Mouse (Mus musculus) heart, embryonic 10.5 days (tissue): ENCODE measurements around the gene Gm10518. TPM values are rescaled to one million over a fixed set of nuclear protein-coding genes. Genes with fewer than 3 reads are reported as not detected.

Experiments
- DNase-seq: peaks from one replicate; pipeline ENCODE4 v3.0.0-alpha.2; 2017; ENCODE audit warnings: low spot score
- H3K27ac ChIP-seq: fragments of 300-500 bp; sonication (generic); 2 replicates; pipeline ENCODE4 v1.5.1; 2016; ENCODE audit warnings: mild to moderate bottlenecking
- H3K27me3 ChIP-seq: fragments of 300-500 bp; sonication (generic); 2 replicates; pipeline ENCODE4 v1.6.1; 2016; ENCODE audit warnings: mild to moderate bottlenecking; ENCODE audit not compliant: poor library complexity, insufficient read depth, severe bottlenecking
- H3K36me3 ChIP-seq: fragments of 300-500 bp; sonication (generic); 2 replicates; pipeline ENCODE4 v1.6.1; 2016; ENCODE audit warnings: mild to moderate bottlenecking, moderate library complexity
- H3K4me1 ChIP-seq: fragments of 300-500 bp; sonication (generic); 2 replicates; pipeline ENCODE4 v1.6.1; 2016; ENCODE audit warnings: mild to moderate bottlenecking
- H3K4me3 ChIP-seq: fragments of 300-500 bp; sonication (generic); 2 replicates; pipeline ENCODE4 v1.5.1; 2016; ENCODE audit warnings: mild to moderate bottlenecking, moderate library complexity
- H3K9me3 ChIP-seq: fragments of 300-500 bp; sonication (generic); 2 replicates; pipeline ENCODE4 v1.6.1; 2016; ENCODE audit warnings: mild to moderate bottlenecking, moderate library complexity
- WGBS: fragments of 180-500 bp; shearing (Covaris S2); methylation state at CpG from one replicate; pipeline ENCODE4 v1.1.7; 2016; 5-methylcytosine and 5-hydroxymethylcytosine counted together
- polyA plus RNA-seq: library from polyadenylated mRNA; unstranded; fragments of >200 nt; fragmentation: Nextera tagmentation; extraction: Ambion mirVana; gene quantifications from 2 replicates; pipeline ENCODE4 v1.2.1, GENCODE M21; 2016

Gene Gm10518
- 0.18 and 0.25 TPM in 2 replicates for polyA plus RNA-seq

GRCm38 (mm10) chr1:179802610-179803512 is at the start of gene Gm10518:
TSS of gene Gm10518 (plus strand) at chr1:179803376.
- peaks cover 11% of the 10 kb centered on the region for H3K4me1 ChIP-seq
- H3K9me3 ChIP-seq = no peaks in the 10 kb centered on the region
- H3K4me3 ChIP-seq = peak within 1 kb of the TSS; percentile 96
- WGBS = under 1% methylated on average over 94 of the region's 94 CpGs
- H3K36me3 ChIP-seq = peaks cover 15% of the 10 kb centered on the region
- H3K27ac ChIP-seq = peak within 1 kb of the TSS; percentile 97
- no peaks in the 10 kb centered on the region for H3K27me3 ChIP-seq
- peak; percentile 83 for DNase-seq

GRCm38 (mm10) chr1:179756477-179756876 is 46.7 kb upstream of the Gm10518 start:
- H3K27ac ChIP-seq = no peak overlapping the region
- DNase-seq = peak; percentile 19
- H3K36me3 ChIP-seq = peaks cover 89% of the 10 kb centered on the region
- no peaks in the 10 kb centered on the region for H3K4me1 ChIP-seq
- no peaks in the 10 kb centered on the region for H3K9me3 ChIP-seq
- no peak overlapping the region for H3K4me3 ChIP-seq
- no peaks in the 10 kb centered on the region for H3K27me3 ChIP-seq

DNA sequence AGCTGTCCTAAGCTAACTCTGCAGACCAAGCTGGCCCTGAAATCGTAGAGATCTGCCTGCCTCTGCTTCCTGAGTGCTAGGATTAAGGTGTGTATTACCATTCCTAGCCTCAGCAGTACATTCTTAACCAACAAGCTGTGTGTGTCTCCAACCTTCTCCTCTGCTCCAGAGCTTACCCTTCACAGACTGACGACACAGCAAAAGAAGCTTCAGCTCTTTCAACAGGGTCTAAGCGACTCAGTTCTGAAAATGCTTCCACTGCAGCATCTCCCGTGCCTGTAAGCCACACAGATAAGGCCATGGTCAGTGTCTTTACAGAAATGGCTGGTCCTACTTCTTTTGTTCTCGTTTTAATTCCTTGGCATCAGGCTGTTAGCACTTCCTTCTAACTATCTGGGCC is 43.1 kb upstream of the Gm10518 start:
- no peaks in the 10 kb centered on the region for H3K4me1 ChIP-seq
- DNase-seq = peak; percentile 53
- H3K27ac ChIP-seq = no peak overlapping the region
- H3K27me3 ChIP-seq = no peaks in the 10 kb centered on the region
- H3K9me3 ChIP-seq = no peaks in the 10 kb centered on the region
- peaks cover 94% of the 10 kb centered on the region for H3K36me3 ChIP-seq
- WGBS = 87% methylated on average over 5 of the region's 5 CpGs
- no peak overlapping the region for H3K4me3 ChIP-seq

DNA sequence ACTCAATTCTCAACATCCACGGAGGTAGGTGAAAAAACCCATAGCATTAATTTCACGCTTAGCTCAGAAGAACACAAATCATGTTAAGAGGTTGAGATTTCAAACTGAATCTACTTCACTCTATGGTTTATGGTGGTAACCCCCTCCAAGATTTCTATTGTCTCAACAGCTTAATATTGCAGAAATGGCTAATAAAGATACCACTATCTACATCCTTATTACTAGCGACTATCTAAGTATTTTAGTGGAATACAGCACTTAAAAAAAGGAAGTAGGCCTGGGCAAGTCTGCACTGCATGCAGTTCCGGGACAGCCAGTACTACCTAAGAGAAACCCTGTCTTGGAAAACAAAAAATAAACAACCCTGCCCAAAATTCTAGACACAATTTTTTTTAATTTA is 42.6 kb upstream of the Gm10518 start:
- H3K9me3 ChIP-seq = no peaks in the 10 kb centered on the region
- peaks cover 95% of the 10 kb centered on the region for H3K36me3 ChIP-seq
- no peak overlapping the region for H3K27ac ChIP-seq
- no peak overlapping the region for H3K4me3 ChIP-seq
- WGBS = 92% methylated on average over 4 of the region's 4 CpGs
- no peaks in the 10 kb centered on the region for H3K27me3 ChIP-seq
- H3K4me1 ChIP-seq = no peaks in the 10 kb centered on the region
- DNase-seq = no peak

GRCm38 (mm10) chr1:179776831-179777230 is 26.3 kb upstream of the Gm10518 start:
- H3K4me1 ChIP-seq = no peaks in the 10 kb centered on the region
- no peak overlapping the region for H3K27ac ChIP-seq
- H3K36me3 ChIP-seq = peaks cover 97% of the 10 kb centered on the region
- no peak overlapping the region for H3K4me3 ChIP-seq
- DNase-seq = no peak
- H3K27me3 ChIP-seq = no peaks in the 10 kb centered on the region
- H3K9me3 ChIP-seq = no peaks in the 10 kb centered on the region
- 95% methylated on average over 8 of the region's 8 CpGs for WGBS

DNA sequence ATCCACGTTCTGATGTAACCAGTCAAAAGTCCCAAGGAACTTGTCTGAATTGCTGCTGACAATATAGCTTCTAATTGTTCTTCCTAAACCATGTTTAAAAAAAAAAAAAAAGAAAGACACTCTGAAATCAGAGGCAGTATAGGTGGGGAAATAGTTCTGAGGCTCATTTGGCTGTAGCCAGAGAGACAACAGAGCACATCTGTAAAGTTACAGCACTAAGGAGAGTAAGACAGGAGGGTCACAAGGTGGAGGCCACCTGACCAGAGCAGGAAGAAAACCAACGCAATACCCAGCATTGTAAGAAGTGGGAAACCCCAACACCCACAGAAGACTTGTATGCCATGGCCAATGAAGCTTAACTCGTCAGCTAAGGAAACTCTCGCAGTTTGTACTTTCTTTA is 19.1 kb upstream of the Gm10518 start:
- WGBS = 91% methylated on average over 4 of the region's 4 CpGs
- Histone ChIP-seq H3K4me1 (no peaks in the 10 kb centered on the region), H3K27me3 (no peaks in the 10 kb centered on the region), H3K27ac (no peak overlapping the region), H3K36me3 (peaks cover 89% of the 10 kb centered on the region), H3K9me3 (no peaks in the 10 kb centered on the region), H3K4me3 (no peak overlapping the region)
- DNase-seq = no peak

GRCm38 (mm10) chr1:179785502-179785901 is 17.7 kb upstream of the Gm10518 start:
- H3K27ac ChIP-seq = no peak overlapping the region
- no peaks in the 10 kb centered on the region for H3K9me3 ChIP-seq
- no peaks in the 10 kb centered on the region for H3K27me3 ChIP-seq
- no peak overlapping the region for H3K4me3 ChIP-seq
- no peaks in the 10 kb centered on the region for H3K4me1 ChIP-seq
- DNase-seq = no peak
- 88% methylated on average over 5 of the region's 5 CpGs for WGBS
- peaks cover 89% of the 10 kb centered on the region for H3K36me3 ChIP-seq

- no peak overlapping the region for H3K4me3 ChIP-seq
- DNase-seq = no peak
- peaks cover 90% of the 10 kb centered on the region for H3K36me3 ChIP-seq
- H3K9me3 ChIP-seq = no peaks in the 10 kb centered on the region
- no peaks in the 10 kb centered on the region for H3K27me3 ChIP-seq
- H3K27ac ChIP-seq = no peak overlapping the region
- 82% methylated on average over 4 of the region's 4 CpGs for WGBS
- H3K4me1 ChIP-seq = no peaks in the 10 kb centered on the region
Observed at GRCm38 (mm10) chr1:179787281-179787680, 15.9 kb upstream of the Gm10518 start.

- no peak overlapping the region for H3K4me3 ChIP-seq
- H3K36me3 ChIP-seq = peaks cover 53% of the 10 kb centered on the region
- H3K4me1 ChIP-seq = peaks cover 11% of the 10 kb centered on the region
- no peaks in the 10 kb centered on the region for H3K27me3 ChIP-seq
- H3K9me3 ChIP-seq = no peaks in the 10 kb centered on the region
- no peak overlapping the region for H3K27ac ChIP-seq
- DNase-seq = no peak
Observed at GRCm38 (mm10) chr1:179798794-179799193, 4.4 kb upstream of the Gm10518 start.

DNA sequence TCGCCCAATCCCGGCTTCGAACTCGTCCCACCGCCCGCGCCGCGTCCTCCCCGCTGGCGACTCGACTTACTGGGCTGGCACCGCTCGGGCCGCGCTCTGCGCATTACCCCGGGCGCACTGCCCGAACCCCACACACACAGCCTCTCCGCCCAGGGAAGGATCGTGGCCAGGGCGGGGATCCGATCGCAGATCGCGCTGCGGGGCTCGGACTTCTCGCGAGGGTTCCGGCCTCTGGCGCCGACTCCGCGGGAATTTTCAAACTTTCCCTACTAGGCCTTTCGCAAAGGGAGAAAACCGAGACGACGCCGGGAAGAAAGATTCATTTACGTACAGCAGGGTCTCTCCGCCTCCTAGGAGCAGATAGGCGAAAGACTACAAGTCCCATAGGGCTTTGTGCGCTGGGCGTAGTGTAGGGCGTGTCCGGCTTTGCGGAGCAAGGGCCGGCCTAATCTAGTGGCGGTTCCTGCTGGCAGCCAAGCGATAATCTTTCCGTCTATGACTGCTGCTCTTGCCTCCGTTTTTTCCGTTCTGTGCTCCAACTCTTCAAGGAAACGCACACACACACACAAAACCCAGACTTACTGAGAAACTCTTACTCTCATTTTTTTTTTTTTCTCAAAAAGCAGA is 450 bp downstream of the Gm10518 start, which contains the start of gene Ahctf1:
Gene Ahctf1 (minus strand): TSS at position 168 of the 627 bp plus-strand sequence.
- peak; percentile 99 for DNase-seq
- WGBS = under 1% methylated on average over 56 of the region's 56 CpGs
- Histone ChIP-seq H3K4me3 (peak within 1 kb of the TSS; percentile 96), H3K27me3 (no peaks in the 10 kb centered on the region), H3K36me3 (peaks cover 7% of the 10 kb centered on the region), H3K4me1 (peaks cover 14% of the 10 kb centered on the region), H3K27ac (peak within 1 kb of the TSS; percentile 97), H3K9me3 (no peaks in the 10 kb centered on the region)

GRCm38 (mm10) chr1:179804140-179804881 is 1.1 kb downstream of the Gm10518 start:
- Histone ChIP-seq H3K4me3 (peak overlapping the region; percentile 96), H3K36me3 (0 out of 2 replicates have a peak, but pooled peaks cover 3% of the 10 kb centered on the region), H3K27me3 (no peaks in the 10 kb centered on the region), H3K9me3 (no peaks in the 10 kb centered on the region), H3K27ac (peak overlapping the region; percentile 97), H3K4me1 (peaks cover 14% of the 10 kb centered on the region)
- WGBS = 32% methylated on average over 11 of the region's 11 CpGs
- no peak for DNase-seq

GRCm38 (mm10) chr1:179805751-179806150 is 2.6 kb downstream of the Gm10518 start:
- 82% methylated on average over 5 of the region's 5 CpGs for WGBS
- H3K4me3 ChIP-seq = no peak overlapping the region
- H3K27ac ChIP-seq = no peak overlapping the region
- H3K4me1 ChIP-seq = peaks cover 14% of the 10 kb centered on the region
- H3K27me3 ChIP-seq = no peaks in the 10 kb centered on the region
- no peaks in the 10 kb centered on the region for H3K9me3 ChIP-seq
- H3K36me3 ChIP-seq = no peaks in the 10 kb centered on the region
- DNase-seq = no peak

GRCm38 (mm10) chr1:179807468-179807867 is 4.3 kb downstream of the Gm10518 start:
- H3K36me3 ChIP-seq = no peaks in the 10 kb centered on the region
- peaks cover 3% of the 10 kb centered on the region; the same call in 1 of the 2 replicates for H3K4me1 ChIP-seq
- DNase-seq = no peak
- no peak overlapping the region for H3K27ac ChIP-seq
- H3K9me3 ChIP-seq = no peaks in the 10 kb centered on the region
- no peaks in the 10 kb centered on the region for H3K27me3 ChIP-seq
- WGBS = 73% methylated on average over 4 of the region's 4 CpGs
- H3K4me3 ChIP-seq = no peak overlapping the region
